Mouse (Mus musculus) erythroblast, embryonic 14.5 days (primary cell): ENCODE data around the gene Wdr18.

Experiments
- GATA1 ChIP-seq: IDR thresholded peaks from 2 replicates; pipeline ENCODE4 v1.6.1; 2012; ENCODE audit warnings: low read length, inconsistent platforms, mixed read lengths
- TAL1 ChIP-seq: IDR thresholded peaks from 3 replicates; pipeline ENCODE4 v1.6.1; 2012; ENCODE audit warnings: low read length, inconsistent platforms, mixed read lengths

DNA sequence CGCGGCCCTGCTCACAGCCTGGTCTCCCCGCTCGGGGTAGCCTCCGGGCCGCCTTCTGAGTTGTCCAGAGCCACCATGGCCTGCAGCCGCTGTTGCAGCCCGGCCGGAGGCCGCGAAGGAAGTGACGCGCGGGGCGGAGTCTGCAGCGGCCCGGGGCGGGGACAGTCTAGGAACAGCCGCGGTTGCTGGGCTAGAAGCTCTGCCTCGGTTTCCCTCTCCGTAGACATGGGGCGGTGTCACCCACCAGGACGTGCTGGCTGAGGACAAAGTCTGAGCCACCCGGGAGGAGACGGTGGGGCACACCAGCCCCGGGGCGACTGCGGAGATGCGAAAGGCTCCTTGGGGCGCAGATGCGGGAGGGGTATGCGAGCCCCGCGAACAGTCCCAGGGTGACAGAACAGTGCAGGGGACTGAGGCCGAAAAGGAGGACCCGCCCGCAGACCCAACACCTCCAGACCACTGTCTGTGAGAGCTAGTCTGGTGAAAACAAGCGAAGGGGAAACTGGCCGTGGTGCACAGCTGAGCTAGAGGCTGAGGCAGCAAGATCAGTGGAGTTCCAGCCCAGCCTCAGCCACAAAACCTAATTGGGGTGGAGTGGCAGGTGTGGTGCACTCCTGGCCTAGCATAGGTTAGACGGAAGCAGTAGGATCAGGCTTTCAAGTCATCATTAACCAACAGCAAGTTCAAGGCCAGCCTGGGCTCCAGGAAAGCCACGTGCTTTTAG lies 43.0 kb upstream of the Wdr18 start, which contains the start of gene Kiss1r:
- TF ChIP-seq GATA1 (no peak), TAL1 (no peak)
